Mouse (Mus musculus) limb, embryonic 14.5 days (tissue): ENCODE data around the gene Rnf24. TPM values are rescaled to one million over a fixed set of nuclear protein-coding genes. Genes with fewer than 3 reads are reported as not detected.
"Not testable (repeated sequence)": the region's sequence is repeated elsewhere in the genome, so short reads cannot be mapped to it uniquely, and the experiment has no call there.

Experiments used
- ATAC-seq: fragments of 200-750 bp; cut with Nextera tagmentation; 2 replicates; pipeline ENCODE4 v1.8.0; 2017; ENCODE audit warnings: low read depth, moderate number of reproducible peaks, moderate TSS enrichment; ENCODE audit not compliant: low FRiP score
- DNase-seq: peaks from one replicate; pipeline ENCODE4 v3.0.0-alpha.2; 2015; ENCODE audit warnings: low spot score
- H3K27ac ChIP-seq: fragments of 300-500 bp; sonication (generic); replicated peaks from 2 replicates; pipeline ENCODE4 v1.5.1; 2014; ENCODE audit warnings: low read depth, mild to moderate bottlenecking, low read length, moderate library complexity, mixed read lengths
- H3K27me3 ChIP-seq: fragments of 300-500 bp; sonication (generic); 2 replicates; pipeline ENCODE4 v1.6.1; 2014; ENCODE audit warnings: low read length, mixed read lengths; ENCODE audit not compliant: control insufficient read depth, insufficient read depth
- H3K36me3 ChIP-seq: fragments of 300-500 bp; sonication (generic); 2 replicates; pipeline ENCODE4 v1.6.1; 2014; ENCODE audit warnings: mild to moderate bottlenecking, low read length, moderate library complexity, mixed read lengths; ENCODE audit not compliant: control insufficient read depth, insufficient read depth
- H3K4me1 ChIP-seq: fragments of 300-500 bp; sonication (generic); 2 replicates; pipeline ENCODE4 v1.6.1; 2014; ENCODE audit warnings: antibody characterized with exemption, low read length, mixed read lengths; ENCODE audit not compliant: control insufficient read depth, insufficient read depth
- H3K4me2 ChIP-seq: fragments of 300-500 bp; sonication (generic); replicated peaks from 2 replicates; pipeline ENCODE4 v1.6.1; 2014; ENCODE audit warnings: low read depth, mild to moderate bottlenecking, low read length, moderate library complexity; ENCODE audit not compliant: severe bottlenecking
- H3K4me3 ChIP-seq: fragments of 300-500 bp; sonication (generic); replicated peaks from 2 replicates; pipeline ENCODE4 v1.5.1; 2014; ENCODE audit warnings: low read length
- H3K9ac ChIP-seq: fragments of 300-500 bp; sonication (generic); 2 replicates; pipeline ENCODE4 v1.6.1; 2014; ENCODE audit warnings: mild to moderate bottlenecking, low read depth, low read length, moderate library complexity; ENCODE audit not compliant: severe bottlenecking
- H3K9me3 ChIP-seq: fragments of 300-500 bp; sonication (generic); 2 replicates; pipeline ENCODE4 v1.6.1; 2016; ENCODE audit warnings: low read length; ENCODE audit not compliant: control insufficient read depth
- POLR2A ChIP-seq: fragments of 200-500 bp; IDR thresholded peaks from 2 replicates; pipeline ENCODE4 v1.8.0; 2012; ENCODE audit warnings: inconsistent platforms, mild to moderate bottlenecking, moderate library complexity, borderline replicate concordance; ENCODE audit not compliant: insufficient read depth, insufficient read length; ENCODE audit errors: extremely low read depth
- WGBS: fragments of 180-500 bp; shearing (Covaris S2); extraction: QIAGEN DNeasy Blood & Tissue Kit; methylation state at CpG from one replicate; pipeline ENCODE4 v1.1.7; 2014; 5-methylcytosine and 5-hydroxymethylcytosine counted together
- polyA plus RNA-seq, 2 experiments: library from polyadenylated mRNA; depleted of rRNA in 1 of 2; stranded (reverse) in 1 of 2; unstranded in 1 of 2; fragments of >200 nt; fragmentation: Nextera tagmentation in 1 of 2; extraction: Ambion mirVana in 1 of 2; gene quantifications; 2 replicates each; pipeline versions ENCODE4 v1.2.1 to v1.2.3; 2012 to 2014

The Rnf24 gene
- polyA plus RNA-seq, 2 experiments = 7.7 to 14.6 TPM

DNA sequence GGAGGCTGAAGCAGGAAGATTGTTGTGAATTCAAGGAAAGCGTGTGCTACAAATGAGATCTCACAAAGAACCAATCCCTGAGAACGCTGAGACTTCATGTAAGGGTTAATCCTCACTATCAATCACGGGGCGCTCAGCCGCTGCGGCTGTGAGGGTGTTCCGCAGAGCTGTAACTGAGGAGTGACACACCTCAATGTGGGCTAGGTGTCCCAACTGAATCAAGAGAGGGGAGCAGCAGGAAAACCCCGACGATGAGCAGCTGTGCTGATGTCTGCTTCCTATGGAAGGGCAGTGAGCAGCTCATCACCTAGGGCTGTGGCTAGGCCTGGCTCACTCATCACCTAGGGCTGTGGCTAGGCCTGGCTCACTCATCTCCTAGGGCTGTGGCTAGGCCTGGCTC lies 48.2 kb downstream of the Rnf24 start:
- H3K9ac ChIP-seq = no peak overlapping the region
- no peak for TF ChIP-seq POLR2A
- peaks cover 18% of the 10 kb centered on the region for H3K36me3 ChIP-seq
- no peaks in the 10 kb centered on the region for H3K4me1 ChIP-seq
- DNase-seq (no peak), ATAC-seq (no peak)
- WGBS = 84% methylated on average over 9 of the region's 9 CpGs
- no peak overlapping the region for H3K4me3 ChIP-seq
- no peak overlapping the region for H3K27ac ChIP-seq
- no peaks in the 10 kb centered on the region for H3K9me3 ChIP-seq
- no peak overlapping the region for H3K4me2 ChIP-seq
- no peaks in the 10 kb centered on the region for H3K27me3 ChIP-seq

DNA sequence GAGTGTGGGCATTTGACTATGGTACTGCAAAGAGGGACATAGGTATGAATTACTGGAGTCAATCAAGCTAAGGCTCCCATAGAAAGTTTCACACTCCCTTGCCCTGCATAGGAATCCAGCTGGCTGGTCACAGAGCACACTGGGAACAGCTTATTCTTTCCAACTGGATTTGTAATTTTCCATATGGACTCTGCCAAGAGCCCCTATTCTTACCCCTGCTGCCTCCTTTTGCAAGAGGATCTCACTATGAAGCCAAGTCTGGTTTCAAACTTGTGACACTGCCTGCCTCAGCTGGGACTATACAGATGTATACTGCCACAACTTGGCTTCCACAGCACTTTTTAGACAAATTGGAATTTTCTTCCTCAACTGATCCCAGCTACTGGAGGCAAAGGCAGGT lies 51.1 kb downstream of the Rnf24 start:
- Histone ChIP-seq H3K27me3 (no peaks in the 10 kb centered on the region), H3K4me1 (no peaks in the 10 kb centered on the region), H3K9ac (no peak overlapping the region), H3K36me3 (peaks cover 38% of the 10 kb centered on the region), H3K4me2 (no peak overlapping the region), H3K9me3 (no peaks in the 10 kb centered on the region), H3K4me3 (no peak overlapping the region), H3K27ac (no peak overlapping the region)
- no peak for TF ChIP-seq POLR2A
- ATAC-seq (no peak), DNase-seq (no peak)

DNA sequence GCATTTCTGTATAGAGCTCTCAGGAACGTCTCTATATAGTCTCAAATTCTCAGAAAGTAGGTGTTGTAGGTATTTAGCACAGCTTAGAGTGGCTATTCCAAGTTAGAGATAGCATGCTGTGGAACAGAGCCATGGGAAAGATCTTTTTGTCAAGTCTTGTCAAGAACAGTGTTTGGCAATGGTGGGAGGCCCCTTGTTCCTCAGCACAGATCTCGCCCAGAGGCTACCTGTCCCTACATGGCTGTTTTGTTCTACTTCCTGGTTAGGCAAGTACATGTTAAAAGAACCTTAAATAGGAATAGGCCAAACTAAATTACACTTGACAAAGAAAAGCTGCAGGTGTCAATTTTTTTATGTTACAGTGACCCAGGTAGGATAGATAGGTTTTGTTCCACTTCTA lies 52.2 kb downstream of the Rnf24 start:
- DNase-seq (no peak), ATAC-seq (no peak)
- no peak overlapping the region for H3K4me2 ChIP-seq
- H3K36me3 ChIP-seq = peaks cover 48% of the 10 kb centered on the region
- H3K9me3 ChIP-seq = no peaks in the 10 kb centered on the region
- no peaks in the 10 kb centered on the region for H3K27me3 ChIP-seq
- no peak overlapping the region for H3K4me3 ChIP-seq
- no peak overlapping the region for H3K27ac ChIP-seq
- H3K4me1 ChIP-seq = no peaks in the 10 kb centered on the region
- WGBS = 89% methylated on average over 2 of the region's 2 CpGs
- TF ChIP-seq POLR2A = no peak
- no peak overlapping the region for H3K9ac ChIP-seq

DNA sequence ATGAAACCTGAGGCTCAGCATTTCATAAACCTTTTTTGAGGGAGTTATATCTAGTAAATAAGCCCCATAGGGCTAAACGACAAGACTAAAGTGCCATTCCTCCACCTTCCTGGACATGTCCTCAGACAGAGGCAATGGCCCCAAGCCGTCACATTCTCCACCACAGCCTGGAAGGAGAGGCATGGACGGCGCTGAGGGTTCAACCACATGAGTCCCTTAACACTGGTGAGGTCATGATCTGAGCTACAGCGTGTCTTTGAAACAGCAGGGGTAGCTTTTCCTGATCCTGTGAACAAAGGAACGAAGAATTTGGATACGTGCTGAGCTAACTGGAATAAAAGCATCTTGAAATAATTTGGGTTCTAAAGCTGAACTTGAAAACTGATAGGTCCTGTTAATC lies 54.0 kb downstream of the Rnf24 start:
- H3K9me3 ChIP-seq, H3K27me3 ChIP-seq, H3K4me3 ChIP-seq, ATAC-seq, H3K4me1 ChIP-seq, DNase-seq, H3K27ac ChIP-seq, H3K4me2 ChIP-seq, H3K9ac ChIP-seq: not testable (repeated sequence)
- WGBS = 47% methylated on average over 7 of the region's 7 CpGs
- H3K36me3 ChIP-seq = peaks cover 55% of the 10 kb centered on the region

DNA sequence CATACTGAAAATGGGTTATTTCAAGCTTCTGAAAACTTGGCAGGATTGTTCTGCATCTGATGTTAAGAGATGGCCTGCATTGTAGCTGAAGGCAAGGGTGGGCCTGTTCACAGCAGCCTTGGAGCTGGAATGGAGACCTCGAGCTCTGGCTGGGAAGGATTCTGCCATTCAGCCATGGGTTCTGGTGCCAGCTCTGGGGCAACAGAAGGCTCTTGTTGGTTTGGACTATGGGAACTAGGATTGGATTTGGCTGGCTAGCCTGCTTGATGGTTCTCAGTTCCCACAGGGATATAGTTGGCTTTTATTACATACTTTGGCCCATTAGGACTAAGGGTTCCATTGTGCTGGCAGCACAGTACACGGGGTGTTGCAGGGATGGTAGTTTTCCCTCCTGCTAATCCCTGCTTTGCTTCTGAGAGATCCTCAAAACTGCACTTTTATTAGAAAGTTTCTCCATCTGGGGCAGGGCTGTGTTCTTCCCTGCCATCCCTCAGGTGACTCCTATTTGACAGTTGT lies 55.9 kb downstream of the Rnf24 start:
- WGBS = 75% methylated on average over 2 of the region's 2 CpGs
- no peak for DNase-seq
- H3K9me3 ChIP-seq = no peaks in the 10 kb centered on the region
- no peak overlapping the region for H3K4me3 ChIP-seq
- peaks cover 58% of the 10 kb centered on the region for H3K36me3 ChIP-seq
- no peak for TF ChIP-seq POLR2A
- H3K27me3 ChIP-seq = no peaks in the 10 kb centered on the region
- no peak for ATAC-seq
- no peaks in the 10 kb centered on the region for H3K4me1 ChIP-seq
- H3K4me2 ChIP-seq = no peak overlapping the region
- no peak overlapping the region for H3K9ac ChIP-seq
- H3K27ac ChIP-seq = no peak overlapping the region

DNA sequence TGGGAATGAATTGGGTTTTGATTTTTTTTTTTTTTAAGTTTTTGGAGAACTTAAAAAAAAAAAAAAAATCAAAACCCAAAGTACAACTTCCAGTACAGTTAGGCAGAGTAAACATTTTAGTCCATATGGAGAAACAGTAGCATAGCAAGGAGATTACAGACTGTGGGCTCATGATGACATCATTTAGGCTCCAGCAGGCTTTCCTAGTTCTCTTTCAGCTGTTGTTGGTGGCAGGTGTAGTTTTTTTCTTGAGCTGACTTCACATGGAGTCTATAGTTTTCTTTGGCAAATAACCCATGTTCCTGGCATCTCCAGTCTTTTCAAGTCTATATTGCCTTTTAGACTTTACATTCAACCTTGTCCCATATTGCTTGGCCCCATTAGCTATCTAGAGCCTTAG lies 62.0 kb downstream of the Rnf24 start:
- no peak for TF ChIP-seq POLR2A
- Histone ChIP-seq H3K4me3 (no peak overlapping the region), H3K27me3 (no peaks in the 10 kb centered on the region), H3K27ac (no peak overlapping the region), H3K9ac (no peak overlapping the region), H3K9me3 (no peaks in the 10 kb centered on the region), H3K36me3 (peaks cover 62% of the 10 kb centered on the region), H3K4me2 (no peak overlapping the region), H3K4me1 (no peaks in the 10 kb centered on the region)
- ATAC-seq (0 out of 2 replicates have a peak, but pooled peaks have one; percentile 51), DNase-seq (no peak)
